Mouse (Mus musculus): Measurements from ENCODE around the gene C130050O18Rik.
A peak's percentile ranks its signal among the peaks of the same experiment; 100 is the strongest.

The C130050O18Rik gene

DNA sequence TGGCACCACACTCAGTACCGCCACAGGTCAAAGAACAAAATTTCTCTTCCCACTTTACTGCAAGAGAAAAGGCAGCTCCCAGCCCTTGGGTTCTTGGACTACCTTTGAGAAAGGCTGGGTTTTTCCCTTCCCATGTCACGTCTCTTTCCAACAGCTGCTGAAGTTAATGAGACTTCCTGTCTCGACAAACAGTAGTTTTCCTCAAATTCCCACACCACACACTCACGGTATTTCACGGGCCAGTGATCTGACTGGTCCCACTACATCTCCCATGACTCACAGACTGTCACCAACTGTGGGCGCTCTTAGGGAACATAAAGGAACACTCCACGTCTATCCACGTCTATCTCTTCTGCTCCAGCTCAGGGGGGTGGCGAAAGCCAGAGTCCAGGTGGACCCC lies 20.1 kb downstream of the C130050O18Rik start:
- no peak for DNase-seq (ENCODE audit: low spot score in 2 of 2)

DNA sequence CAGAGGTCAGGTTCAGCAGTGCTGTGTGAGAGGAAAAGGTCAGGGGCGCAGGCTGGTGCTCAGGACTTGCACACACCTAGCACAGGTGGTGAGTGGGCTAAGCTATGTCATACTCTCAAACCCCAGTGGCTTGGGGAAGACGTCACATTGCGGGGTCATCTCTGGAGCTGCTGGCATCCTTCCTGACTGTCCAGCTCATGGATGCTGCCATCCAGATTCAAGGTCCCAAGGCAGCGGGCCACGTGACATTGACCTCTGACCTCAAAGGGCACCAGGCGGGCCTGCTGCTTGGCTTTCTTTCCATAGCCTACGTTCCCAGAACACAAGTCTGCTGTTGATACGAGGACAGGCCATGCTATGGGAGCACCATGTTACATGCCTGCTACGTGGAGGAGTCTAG lies 21.9 kb downstream of the C130050O18Rik start:
- no peak for DNase-seq (ENCODE audit: low spot score in 2 of 2)

DNA sequence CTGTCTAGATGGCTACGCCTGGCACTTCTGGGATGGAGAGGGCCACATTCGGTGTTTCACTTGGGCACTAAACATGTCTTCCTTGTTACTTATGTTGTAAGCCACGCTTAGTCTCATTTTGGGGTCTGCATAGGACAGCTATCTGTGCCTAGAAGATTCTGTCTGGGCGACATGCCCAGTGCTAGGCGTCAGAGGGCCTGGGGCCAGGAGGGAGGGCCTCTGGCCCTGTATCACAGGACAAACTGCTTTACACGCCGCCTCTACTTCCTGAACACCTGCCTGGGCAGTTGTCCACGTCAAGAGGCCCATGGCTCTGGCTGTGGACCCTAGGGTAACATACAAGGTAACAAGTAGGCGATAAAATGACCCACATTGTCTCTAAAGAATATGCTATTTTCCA lies 22.9 kb downstream of the C130050O18Rik start:
- no peak for DNase-seq (ENCODE audit: low spot score in 2 of 2)

DNA sequence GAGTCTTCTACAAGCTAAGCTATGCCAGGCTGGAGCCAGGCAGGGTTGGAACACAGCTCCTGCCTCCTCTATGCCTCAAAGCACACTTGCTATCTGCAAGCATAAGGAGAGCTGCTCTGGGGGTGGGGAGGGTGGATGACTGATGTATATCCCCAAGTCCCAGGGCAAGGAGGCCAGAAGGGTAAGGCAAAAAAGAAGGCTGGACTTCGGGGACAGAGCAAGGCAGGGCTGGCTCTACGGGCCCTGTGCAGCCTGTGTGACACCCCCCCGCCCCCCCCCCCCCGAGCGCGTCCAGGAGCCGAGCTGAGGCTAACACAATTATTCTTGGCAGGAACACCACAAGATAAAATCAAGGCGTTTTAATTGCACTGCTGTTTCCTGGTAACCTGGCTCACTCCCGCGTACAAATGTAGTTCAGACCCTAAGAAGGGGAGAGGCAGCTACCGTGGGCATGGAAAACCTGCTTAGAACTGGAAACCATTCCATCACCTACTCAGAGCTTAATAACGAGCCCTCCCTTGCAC lies 24.8 kb downstream of the C130050O18Rik start:
- DNase-seq (ENCODE audit: low spot score in 2 of 2), result no peak

DNA sequence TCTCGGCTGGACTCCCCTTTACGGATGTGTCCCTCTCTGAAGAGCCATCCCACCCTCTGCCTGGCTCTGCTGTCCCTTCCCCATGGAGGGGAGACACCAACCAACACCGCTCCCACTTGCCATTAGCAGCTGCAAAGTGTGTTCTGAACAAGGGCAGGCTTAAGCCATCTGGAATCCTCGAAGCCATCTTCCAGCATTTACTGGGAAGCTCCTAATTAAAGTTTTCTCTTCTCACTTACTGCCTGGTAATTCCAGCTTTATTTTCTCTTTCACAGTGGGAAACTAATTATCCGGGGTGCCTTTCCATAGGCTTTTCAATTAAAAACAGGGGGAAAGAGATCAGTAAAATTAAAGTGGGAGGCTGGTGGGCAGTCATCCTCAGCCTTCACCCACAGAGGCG lies 27.3 kb downstream of the C130050O18Rik start:
- DNase-seq (ENCODE audit: low spot score in 2 of 2), result no peak

DNA sequence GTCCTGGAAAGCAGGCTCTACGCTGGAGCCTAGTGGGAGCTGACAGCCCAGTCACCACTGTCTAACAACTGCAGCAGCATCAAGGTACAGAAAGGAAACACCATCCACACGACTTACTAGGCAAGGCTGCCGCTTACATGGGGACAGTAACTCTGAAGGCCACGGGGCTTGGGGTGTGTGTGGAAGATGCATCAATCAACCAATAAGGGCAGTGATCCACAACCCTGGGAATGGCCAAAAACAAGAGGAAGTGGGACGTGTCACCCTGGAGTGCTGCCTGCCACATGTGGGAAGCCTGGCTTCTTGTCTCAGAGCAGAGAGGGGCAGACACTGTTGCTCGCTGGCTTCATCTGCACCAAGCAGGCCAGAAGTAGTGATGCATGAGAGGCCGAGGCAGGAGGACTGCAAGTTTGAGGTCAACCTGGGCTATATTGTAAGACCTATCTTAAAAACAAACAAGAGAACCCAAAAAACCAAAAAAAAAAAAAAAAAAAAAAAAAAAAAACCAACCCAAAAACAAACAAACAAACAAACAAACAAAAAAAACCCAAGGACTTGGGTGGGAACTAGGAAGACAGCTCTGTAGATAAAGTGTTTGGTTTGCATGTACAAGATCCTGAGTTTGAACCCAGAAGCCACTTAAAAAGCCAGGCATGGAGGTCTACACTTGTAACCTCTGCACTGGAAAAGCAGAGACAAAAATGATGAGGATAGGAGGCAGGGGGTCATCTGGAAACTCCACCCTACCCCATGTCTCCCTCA lies 27.8 kb downstream of the C130050O18Rik start:
- DNase-seq (ENCODE audit: low spot score in 2 of 2), result peak in 1 of 2 experiments; percentile 15

GRCm38 (mm10) chr5:139433842-139434568 lies 28.9 kb downstream of the C130050O18Rik start:
- DNase-seq (ENCODE audit: low spot score in 2 of 2), result no peak

DNA sequence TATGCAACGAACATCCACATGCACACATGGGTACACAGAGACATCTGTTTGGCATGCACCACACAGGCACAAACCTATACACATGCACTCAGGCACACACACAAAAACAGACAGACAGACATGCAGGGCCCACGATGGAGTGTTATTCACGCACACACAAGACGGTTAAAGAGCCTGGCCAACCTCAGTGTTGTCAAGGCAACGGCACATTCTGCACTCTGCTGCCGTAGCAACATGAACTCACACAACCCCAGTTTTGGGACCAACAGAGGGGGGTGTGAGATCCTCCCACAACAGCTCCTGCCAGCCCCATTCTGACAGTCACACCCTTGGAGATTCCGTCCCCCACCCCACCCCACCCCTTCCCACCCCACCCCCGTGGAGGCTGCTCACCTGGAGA lies 29.9 kb downstream of the C130050O18Rik start:
- no peak for DNase-seq (ENCODE audit: low spot score in 2 of 2)

DNA sequence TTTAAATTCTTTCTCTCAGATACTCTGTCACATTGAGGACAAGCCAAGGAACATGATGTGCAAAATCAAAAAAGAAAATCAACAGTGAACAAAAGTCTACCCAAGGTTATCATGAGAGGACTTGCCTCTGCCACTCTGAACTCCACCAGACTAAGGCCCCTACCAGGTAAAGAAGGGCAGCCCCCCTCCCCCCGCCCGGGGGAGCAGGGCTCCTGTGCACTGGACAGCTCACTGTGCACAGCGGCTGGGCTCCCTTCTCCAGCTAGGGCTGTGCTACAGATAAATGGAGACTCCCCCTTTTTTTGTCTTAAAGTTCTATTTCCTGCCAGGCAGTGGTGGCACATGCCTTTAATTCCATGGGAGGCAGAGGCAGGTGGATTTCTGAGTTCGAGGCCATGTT lies 32.7 kb downstream of the C130050O18Rik start:
- DNase-seq (ENCODE audit: low spot score in 2 of 2), result no peak

DNA sequence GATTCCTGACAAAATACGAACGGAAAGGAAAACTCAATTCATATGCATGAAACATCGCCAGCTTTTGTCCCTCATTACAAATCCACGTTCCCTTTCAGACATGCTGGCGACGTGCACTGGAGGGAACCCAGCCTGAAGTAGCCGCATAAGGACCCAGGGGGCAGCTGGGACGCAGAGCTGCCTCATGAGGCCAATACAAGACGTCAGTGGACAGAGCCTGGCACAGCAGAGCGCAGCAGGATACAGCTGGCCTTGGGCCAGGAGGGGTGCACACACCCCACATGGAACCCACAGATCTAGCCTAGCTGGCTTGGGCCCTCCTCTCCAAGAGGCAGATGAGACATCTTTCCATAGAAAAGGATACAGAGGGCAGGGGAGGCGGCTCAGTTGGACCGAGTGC lies 33.4 kb downstream of the C130050O18Rik start:
- DNase-seq (ENCODE audit: low spot score in 2 of 2), result no peak

DNA sequence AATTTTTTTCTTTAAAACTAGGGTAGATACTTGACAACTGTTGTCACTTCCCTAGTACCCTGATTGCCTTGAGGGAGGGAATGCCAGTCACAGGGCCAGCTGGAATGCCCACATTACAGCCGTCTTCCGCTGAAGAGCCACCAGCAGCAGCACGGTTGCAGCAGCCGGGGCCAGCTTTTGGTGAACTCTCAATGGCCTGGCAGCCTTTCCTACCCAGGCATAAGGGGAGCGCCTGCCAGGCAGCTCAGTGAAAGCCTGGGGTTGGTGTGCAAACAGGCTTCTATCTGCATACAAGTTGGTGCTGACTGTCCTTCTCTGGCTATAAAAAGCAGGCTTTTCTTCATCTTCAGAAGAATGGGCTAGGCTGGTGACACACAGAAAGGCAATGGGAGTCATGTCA lies 35.4 kb downstream of the C130050O18Rik start:
- DNase-seq (ENCODE audit: low spot score in 2 of 2), result no peak

DNA sequence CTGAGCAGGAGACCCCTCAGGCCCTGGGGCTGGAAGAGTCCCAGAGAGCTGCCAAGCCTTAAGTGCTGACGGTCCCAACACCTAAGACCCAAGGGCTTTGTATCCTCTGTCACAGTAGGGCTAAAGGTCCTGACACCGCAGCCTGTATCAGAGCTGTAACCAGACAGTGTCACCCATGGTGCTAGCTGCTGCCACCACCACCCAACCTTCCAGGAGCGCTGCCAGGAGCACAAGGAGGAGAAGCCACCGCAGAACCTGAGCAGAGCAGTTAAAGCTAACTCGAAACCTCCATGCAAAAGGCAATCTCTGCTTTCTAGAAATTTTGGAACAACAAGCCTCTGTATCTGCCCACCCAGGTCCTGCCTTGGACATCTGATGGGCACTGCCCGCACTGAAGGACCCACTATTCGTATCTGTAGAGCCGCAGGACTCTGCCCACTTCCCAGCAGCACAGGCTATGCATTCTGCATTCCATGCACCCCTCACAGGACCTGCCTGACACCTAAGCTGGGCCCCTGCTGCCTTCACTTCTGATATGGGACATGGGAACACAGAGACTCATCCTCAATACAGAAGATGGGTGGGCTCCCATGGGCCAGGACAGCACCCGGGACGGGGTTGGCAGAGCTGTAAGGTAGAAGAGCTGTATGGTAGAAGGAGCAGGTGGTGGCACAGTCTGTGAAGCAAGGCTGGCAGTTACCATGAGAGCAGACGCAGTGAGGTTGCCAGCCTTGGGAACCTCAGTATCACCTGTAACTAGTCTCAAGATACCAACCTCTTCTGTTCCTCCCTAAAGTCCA lies 36.0 kb downstream of the C130050O18Rik start:
- DNase-seq (ENCODE audit: low spot score in 2 of 2), result no peak

DNA sequence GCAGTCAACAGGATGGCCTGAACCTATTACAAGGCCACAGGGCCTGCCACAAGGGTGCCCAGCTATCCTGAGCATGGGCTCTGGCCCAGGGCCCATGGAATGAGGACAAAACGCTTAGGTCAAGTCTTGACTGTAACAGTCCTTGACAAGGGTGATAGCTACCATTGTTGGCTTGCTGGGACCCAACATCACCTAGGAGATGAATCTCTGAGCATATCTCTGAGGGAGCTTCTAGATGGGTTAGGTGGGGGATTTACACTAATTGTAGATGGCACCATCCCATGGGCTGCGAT lies 36.6 kb downstream of the C130050O18Rik start:
- no peak for DNase-seq (ENCODE audit: low spot score in 2 of 2)

GRCm38 (mm10) chr5:139442428-139442827 lies 37.3 kb downstream of the C130050O18Rik start:
- DNase-seq (ENCODE audit: low spot score in 2 of 2), result no peak

DNA sequence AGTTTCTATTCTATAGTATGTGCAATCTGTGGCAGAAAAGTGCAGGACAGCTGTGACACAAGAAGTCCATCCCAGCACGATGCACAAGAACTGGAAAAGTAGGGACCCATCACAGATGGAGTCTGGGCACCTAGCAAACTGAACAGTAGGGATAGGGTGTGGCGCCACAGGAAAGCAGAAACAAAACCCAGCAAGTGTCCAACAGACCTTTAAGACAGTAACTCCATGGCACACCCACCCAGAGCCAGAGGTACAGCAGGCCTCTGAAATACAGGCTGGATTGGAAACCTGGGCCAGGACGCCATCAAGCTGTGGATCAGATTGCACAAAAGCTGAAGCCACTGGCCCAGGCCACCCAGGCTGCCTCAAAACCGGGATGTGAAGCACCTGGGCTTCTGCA lies 37.9 kb downstream of the C130050O18Rik start:
- no peak for DNase-seq (ENCODE audit: low spot score in 2 of 2)

GRCm38 (mm10) chr5:139445258-139445657 lies 40.2 kb downstream of the C130050O18Rik start:
- no peak for DNase-seq (ENCODE audit: low spot score in 2 of 2)

DNA sequence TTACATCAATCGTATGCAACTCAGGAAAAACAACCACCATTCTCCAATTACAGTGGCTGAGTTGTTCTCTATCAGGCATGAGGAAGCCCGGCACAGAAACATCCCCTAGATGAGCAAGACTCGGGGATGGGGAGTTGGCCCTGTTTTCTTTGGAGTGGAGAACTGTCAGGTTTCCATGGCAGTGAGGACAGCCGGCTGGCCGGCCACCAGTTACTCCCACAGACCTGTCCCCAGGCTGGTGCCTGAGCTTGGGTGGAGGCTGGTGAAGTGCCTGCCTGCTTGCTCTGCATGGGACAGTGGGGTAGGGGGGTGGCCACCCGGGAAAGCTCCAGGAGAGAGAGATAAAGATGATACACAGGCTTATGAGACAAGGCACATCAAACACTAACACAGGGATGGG lies 42.9 kb downstream of the C130050O18Rik start:
- no peak for DNase-seq (ENCODE audit: low spot score in 2 of 2)

DNA sequence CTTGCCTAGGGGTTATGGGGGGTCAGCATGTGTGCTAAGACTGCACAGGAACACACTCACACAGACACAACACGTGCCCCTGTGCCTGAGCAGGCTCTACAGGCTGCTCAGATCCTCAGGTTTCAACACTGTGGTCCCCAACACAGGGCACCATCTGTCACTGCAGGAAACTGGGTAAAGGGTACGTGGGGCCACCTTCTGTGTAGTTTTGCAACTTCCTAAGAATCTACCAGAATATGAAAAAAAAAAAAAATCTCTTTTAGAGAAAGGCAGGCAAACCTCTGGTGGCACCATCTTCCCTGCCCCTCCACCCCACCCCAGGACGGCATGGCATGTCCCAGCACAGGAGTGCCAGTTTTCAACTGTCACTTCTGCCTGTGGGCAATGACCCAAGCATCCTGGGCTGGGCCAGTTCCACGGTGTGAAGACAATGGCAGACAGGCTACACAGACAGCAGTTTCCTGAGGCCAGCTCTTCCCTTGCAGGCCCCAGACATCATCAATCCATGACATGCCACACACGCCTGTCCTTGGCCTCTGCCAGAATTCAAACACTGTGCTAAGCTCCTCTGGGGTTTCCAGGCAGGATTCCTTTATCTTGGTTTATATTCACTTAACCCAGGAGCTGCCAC lies 44.2 kb downstream of the C130050O18Rik start:
- no peak for DNase-seq (ENCODE audit: low spot score in 2 of 2)

GRCm38 (mm10) chr5:139449926-139450325 lies 44.8 kb downstream of the C130050O18Rik start:
- DNase-seq (ENCODE audit: low spot score in 2 of 2), result no peak

DNA sequence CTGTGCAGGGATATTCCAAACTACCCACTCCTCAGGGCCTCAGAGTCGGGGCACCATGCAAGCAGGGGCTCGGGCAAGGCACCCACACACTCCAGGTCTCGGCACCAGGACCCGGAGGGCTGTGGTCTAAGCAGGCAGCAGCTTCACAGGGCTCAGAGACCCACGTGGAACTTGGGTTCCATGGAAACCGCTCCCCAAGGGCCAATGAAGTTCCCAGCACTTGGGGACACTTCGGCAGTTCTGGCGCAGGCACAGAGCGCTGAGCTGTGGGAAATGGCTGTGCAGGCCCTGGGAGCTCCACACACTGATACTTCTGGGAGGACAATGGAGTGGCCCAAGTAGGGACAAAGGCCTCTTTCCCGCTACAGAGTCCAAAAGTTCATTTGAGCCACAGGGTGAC lies 48.0 kb downstream of the C130050O18Rik start:
- DNase-seq (ENCODE audit: low spot score in 2 of 2), result no peak

DNA sequence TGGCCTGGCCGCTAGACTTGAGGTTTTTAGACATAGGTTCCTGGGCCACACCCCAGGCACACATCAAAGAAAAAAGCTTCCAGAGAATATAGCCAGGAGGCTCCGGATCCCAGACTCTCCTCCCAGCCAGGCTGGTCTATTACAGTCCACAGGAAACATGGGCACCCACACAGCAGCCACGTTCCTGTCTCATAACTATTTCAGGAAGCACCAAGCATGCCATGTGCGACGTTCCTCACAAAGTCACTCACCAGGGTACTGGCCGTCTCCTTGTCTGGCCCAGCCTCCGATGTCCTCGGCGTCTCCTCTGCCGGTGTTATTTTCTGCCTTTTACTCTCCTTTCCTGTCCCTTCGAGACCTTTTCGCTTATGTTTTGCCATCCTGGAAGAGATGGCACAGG lies 50.1 kb downstream of the C130050O18Rik start:
- DNase-seq (ENCODE audit: low spot score in 2 of 2), result no peak

GRCm38 (mm10) chr5:139457241-139457640 lies 52.2 kb downstream of the C130050O18Rik start:
- no peak for DNase-seq (ENCODE audit: low spot score in 2 of 2)
